In the genomic region with DNA sequence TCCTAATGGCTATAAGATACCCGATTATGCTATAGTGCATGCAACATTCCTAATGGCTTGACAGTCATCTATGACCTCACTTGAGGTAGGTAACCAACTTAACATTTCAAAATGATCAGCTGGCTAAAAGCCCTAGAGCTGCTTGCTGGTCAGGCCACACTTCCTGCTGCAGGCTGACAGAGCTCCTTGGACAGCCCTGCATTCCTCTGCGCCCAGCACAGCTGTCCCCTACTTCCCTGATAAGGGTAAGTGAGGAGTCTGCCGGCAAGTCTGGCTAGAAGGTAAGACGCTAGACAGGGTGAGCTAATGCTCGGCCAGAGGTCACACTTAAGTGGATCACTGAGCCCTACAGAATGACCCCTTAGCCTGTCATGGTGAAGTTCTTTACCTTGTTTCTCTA, we compare ENCODE assay signal across 11 mouse cellular contexts. TPM values are rescaled to one million over a fixed set of nuclear protein-coding genes. Genes with fewer than 3 reads are reported as not detected.
DNase-seq lines count a peak whose midpoint lies in the region; ATAC-seq and TF ChIP-seq lines count a peak whose summit lies in the region.
"Had no signal": no experiment of that assay in that cellular context is flagged by ENCODE, and none has a peak within 500 bp of the region (broad histone marks: within the 10 kb centered on the region; RNA-seq: fewer than 3 reads in every experiment).

No protein-coding gene starts in this region.

- H3K36me3 ChIP-seq in kidney, postnatal 0 days (ENCODE audit: insufficient read depth, low read length), result no peaks in the 10 kb centered on the region
- H3K36me3 ChIP-seq in megakaryocyte, embryonic 14.5 days (replicated peaks; ENCODE audit: low read length), result peaks cover 6% of the 10 kb centered on the region
- H3K36me3 ChIP-seq in forebrain, embryonic 12.5 days (replicated peaks), result no peaks in the 10 kb centered on the region
- H3K36me3 ChIP-seq: hindbrain, embryonic 13.5 days had no signal

- no peak overlapping the region; the same call in 1 of the 2 replicates for H3K4me2 ChIP-seq in kidney, postnatal 0 days (ENCODE audit: low read length)
- H3K4me2 ChIP-seq in forebrain, embryonic 12.5 days, result no peak overlapping the region
- H3K4me2 ChIP-seq: hindbrain, embryonic 13.5 days had no signal

- no peak for TF ChIP-seq CTCF in cerebellum, adult 2 months (IDR thresholded peaks at IDR 0.05; ENCODE audit: borderline replicate concordance, insufficient read depth, low read depth, low read length)
- no peak for TF ChIP-seq CTCF in kidney, postnatal 0 days (IDR thresholded peaks at IDR 0.05; ENCODE audit: low read depth)

- peaks cover 70% of the 10 kb centered on the region for H3K4me1 ChIP-seq in cerebellum, adult 2 months (ENCODE audit: control insufficient read depth, insufficient read depth, low read length)
- peaks cover 17% of the 10 kb centered on the region; the same call in 1 of the 2 replicates for H3K4me1 ChIP-seq in kidney, postnatal 0 days (replicated peaks; ENCODE audit: insufficient read depth, low read length)
- peaks cover 96% of the 10 kb centered on the region for H3K4me1 ChIP-seq in megakaryocyte, embryonic 14.5 days
- peaks cover 9% of the 10 kb centered on the region; the same call in 1 of the 2 replicates for H3K4me1 ChIP-seq in forebrain, embryonic 12.5 days

- H3K27me3 ChIP-seq in cerebellum, adult 2 months (ENCODE audit: control insufficient read depth, insufficient read depth, low read length), result no peaks in the 10 kb centered on the region
- H3K27me3 ChIP-seq in kidney, postnatal 0 days (ENCODE audit: insufficient read depth, low read length), result no peaks in the 10 kb centered on the region
- H3K27me3 ChIP-seq in megakaryocyte, embryonic 14.5 days (replicated peaks), result no peaks in the 10 kb centered on the region
- H3K27me3 ChIP-seq in forebrain, embryonic 12.5 days, result no peaks in the 10 kb centered on the region
- H3K27me3 ChIP-seq: hindbrain, embryonic 13.5 days had no signal

- no peaks in the 10 kb centered on the region for H3K9me3 ChIP-seq in kidney, postnatal 0 days (replicated peaks; ENCODE audit: low read length)
- no peaks in the 10 kb centered on the region for H3K9me3 ChIP-seq in megakaryocyte, embryonic 14.5 days
- no peaks in the 10 kb centered on the region for H3K9me3 ChIP-seq in forebrain, embryonic 12.5 days
- H3K9me3 ChIP-seq: hindbrain, embryonic 13.5 days had no signal

- no peak overlapping the region for H3K4me3 ChIP-seq in cerebellum, adult 2 months (replicated peaks; ENCODE audit: insufficient read depth, low read depth, low read length)
- no peak overlapping the region for H3K4me3 ChIP-seq in kidney, postnatal 0 days (replicated peaks; ENCODE audit: low read depth, low read length)
- peak overlapping the region; percentile 83 for H3K4me3 ChIP-seq in megakaryocyte, embryonic 14.5 days (replicated peaks)
- H3K4me3 ChIP-seq in forebrain, embryonic 12.5 days (replicated peaks), result no peak overlapping the region
- H3K4me3 ChIP-seq: hindbrain, embryonic 13.5 days had no signal

- 66% methylated on average over 5 of the region's 5 CpGs for WGBS in cerebellum, adult 2 months
- 33% methylated on average over 5 of the region's 5 CpGs for WGBS in kidney, postnatal 0 days
- WGBS in forebrain, embryonic 12.5 days, result 83% methylated on average over 5 of the region's 5 CpGs

- 0 out of 2 replicates have a peak overlapping the region, but pooled peaks have one; percentile 17 for H3K27ac ChIP-seq in cerebellum, adult 2 months (ENCODE audit: insufficient read depth, low read length)
- H3K27ac ChIP-seq in kidney, postnatal 0 days, result no peak overlapping the region; the same call in 1 of the 2 replicates
- H3K27ac ChIP-seq in forebrain, embryonic 12.5 days, result no peak overlapping the region

- no peak for TF ChIP-seq POLR2A in cerebellum, adult 2 months (IDR thresholded peaks at IDR 0.05; ENCODE audit: borderline replicate concordance, insufficient read depth, low read length)

- DNase-seq in cerebellum, adult 2 months, result no peak
- DNase-seq in cerebellum, postnatal 14 days, result no peak
- peak; percentile 40 for DNase-seq in kidney, postnatal 0 days (ENCODE audit: low spot score)
- DNase-seq in kidney, adult 8-10 months, result no peak
- DNase-seq in frontal cortex, postnatal 10 days (ENCODE audit: low spot score in 2 of 2), result no peak
- DNase-seq: cerebellum, adult 8-10 months; midbrain, embryonic 14.5 days had no signal

- 0 out of 2 replicates have a peak, but pooled peaks have one; percentile 38 for ATAC-seq in kidney, postnatal 0 days (replicated peaks; ENCODE audit: low FRiP score, low read depth)
- ATAC-seq in megakaryocyte, adult 5-6 weeks (ENCODE audit: poor library complexity, severe bottlenecking), result no peak
- no peak for ATAC-seq in forebrain, embryonic 12.5 days (ENCODE audit: low FRiP score)

- no peak overlapping the region for H3K9ac ChIP-seq in kidney, postnatal 0 days (ENCODE audit: low read depth, low read length)
- H3K9ac ChIP-seq in forebrain, embryonic 12.5 days, result no peak overlapping the region
- H3K9ac ChIP-seq: hindbrain, embryonic 13.5 days had no signal

RNA-seq across cellular contexts. Expression of a gene that starts 52.8 kb away (rescaled TPM):
- 21.7 and 24.8 TPM in 2 replicates for polyA plus RNA-seq in cerebellum, adult 2 months (2012; rRNA removed)
- polyA plus RNA-seq in kidney, postnatal 0 days (2015; fragmentation: Nextera tagmentation; extraction: Ambion mirVana), result 18.5 and 18.9 TPM in 2 replicates
- 9.4 and 13.7 TPM in 2 replicates for polyA plus RNA-seq in megakaryocyte, embryonic 14.5 days (2012; ENCODE audit: insufficient read depth, low replicate concordance)
- 21.3 and 26.9 TPM in 2 replicates for total RNA-seq in megakaryocyte, adult 5-6 weeks (2015)
- total RNA-seq in megakaryocyte, adult 5-6 weeks (2017), result 12.5 and 13.0 TPM in 2 replicates
- polyA plus RNA-seq in forebrain, embryonic 12.5 days (2016; fragmentation: Nextera tagmentation; extraction: Ambion mirVana), result 12.3 and 12.6 TPM in 2 replicates
